Mouse (Mus musculus): Measurements from ENCODE around the gene Tex261. TPM values are rescaled to one million over a fixed set of nuclear protein-coding genes. Genes with fewer than 3 reads are reported as not detected.

Gene Tex261
- polyA plus RNA-seq, 1 experiment from 2014 or later = 60.4 TPM

- WGBS = 88% methylated on average over 3 of the region's 3 CpGs
Measured at GRCm38 (mm10) chr6:83728488-83728887, 47.1 kb downstream of the Tex261 start.

DNA sequence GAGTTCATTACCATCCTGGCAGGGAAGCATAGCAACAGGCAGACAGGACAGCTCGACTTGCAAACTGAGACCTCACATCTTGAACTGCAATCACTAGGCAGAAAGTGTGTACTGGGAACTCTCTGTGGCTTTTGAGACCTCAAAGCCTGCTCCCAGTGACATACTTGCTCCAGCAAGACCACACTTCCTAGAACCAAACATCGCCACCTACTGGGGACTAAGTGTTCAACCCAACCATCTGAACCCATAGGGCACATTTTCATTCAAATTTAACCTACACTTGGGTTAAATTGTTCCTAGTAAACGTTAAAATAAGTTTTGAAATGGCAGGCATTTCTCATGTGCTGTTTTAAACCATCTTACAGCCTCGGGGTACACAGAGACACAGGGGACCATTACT, 48.4 kb downstream of the Tex261 start:
- no peaks in the 10 kb centered on the region for H3K9me3 ChIP-seq
- H3K27ac ChIP-seq (replicated peaks) = no peak overlapping the region
- H3K36me3 ChIP-seq = no peaks in the 10 kb centered on the region
- no peaks in the 10 kb centered on the region for H3K4me1 ChIP-seq
- H3K4me3 ChIP-seq = no peak overlapping the region
- no peak for ATAC-seq (ENCODE audit: extremely low read depth, insufficient number of reproducible peaks, low FRiP score, low TSS enrichment)
- peaks cover 78% of the 10 kb centered on the region for H3K27me3 ChIP-seq (replicated peaks)
- H3K9ac ChIP-seq = no peak overlapping the region
- WGBS = 34% methylated on average over 4 of the region's 4 CpGs
- no peak overlapping the region for H3K4me2 ChIP-seq

More at GRCm38 (mm10) chr6:83728488-83728887, 47.1 kb downstream of the Tex261 start:
- no peak for ATAC-seq (ENCODE audit: extremely low read depth, insufficient number of reproducible peaks, low FRiP score, low TSS enrichment)
- Histone ChIP-seq H3K4me3 (no peak overlapping the region), H3K9ac (no peak overlapping the region), H3K27ac (replicated peaks) (no peak overlapping the region), H3K27me3 (replicated peaks) (peaks cover 75% of the 10 kb centered on the region), H3K9me3 (no peaks in the 10 kb centered on the region), H3K36me3 (no peaks in the 10 kb centered on the region), H3K4me2 (no peak overlapping the region), H3K4me1 (no peaks in the 10 kb centered on the region)

GRCm38 (mm10) chr6:83722526-83722925, 53.1 kb downstream of the Tex261 start:
- Histone ChIP-seq H3K36me3 (no peaks in the 10 kb centered on the region), H3K4me3 (no peak overlapping the region), H3K9me3 (no peaks in the 10 kb centered on the region), H3K4me2 (no peak overlapping the region), H3K27ac (replicated peaks) (no peak overlapping the region), H3K9ac (no peak overlapping the region), H3K4me1 (no peaks in the 10 kb centered on the region), H3K27me3 (replicated peaks) (peaks cover 90% of the 10 kb centered on the region)
- WGBS = 19% methylated on average over 6 of the region's 6 CpGs
- no peak for ATAC-seq (ENCODE audit: extremely low read depth, insufficient number of reproducible peaks, low FRiP score, low TSS enrichment)

Other genes starting within 250 kb of the Tex261 start
- gene Actg2, start 239.5 kb downstream of the Tex261 start, polyA plus RNA-seq (2015; fragmentation: Nextera tagmentation; extraction: Ambion mirVana) = 15.2 and 20.7 TPM in 2 replicates
- gene Stambp, start 203.1 kb downstream of the Tex261 start, polyA plus RNA-seq (2015; fragmentation: Nextera tagmentation; extraction: Ambion mirVana) = 21.4 and 24.2 TPM in 2 replicates
- gene Clec4f, start 119.6 kb downstream of the Tex261 start, polyA plus RNA-seq (2015; fragmentation: Nextera tagmentation; extraction: Ambion mirVana) = 0.23 and 0.27 TPM in 2 replicates
- gene Cd207, start 98.0 kb downstream of the Tex261 start, polyA plus RNA-seq (2015; fragmentation: Nextera tagmentation; extraction: Ambion mirVana) = 0.09 TPM in 1 of 2 replicates, not detected in the other
- not detected in 2 replicates for gene Vax2, start 64.5 kb downstream of the Tex261 start, polyA plus RNA-seq (2015; fragmentation: Nextera tagmentation; extraction: Ambion mirVana)
- gene Atp6v1b1, start 32.8 kb downstream of the Tex261 start, polyA plus RNA-seq (2015; fragmentation: Nextera tagmentation; extraction: Ambion mirVana) = not detected in 2 replicates
- not detected in 2 replicates for gene Ankrd53, start 13.2 kb downstream of the Tex261 start, polyA plus RNA-seq (2015; fragmentation: Nextera tagmentation; extraction: Ambion mirVana)
- gene Nagk, start 19.2 kb upstream of the Tex261 start, polyA plus RNA-seq (2015; fragmentation: Nextera tagmentation; extraction: Ambion mirVana) = 55.4 and 57.6 TPM in 2 replicates
- gene Paip2b, start 55.9 kb upstream of the Tex261 start, polyA plus RNA-seq (2015; fragmentation: Nextera tagmentation; extraction: Ambion mirVana) = 12.5 and 13.1 TPM in 2 replicates
- 35.2 and 36.9 TPM in 2 replicates for gene Zfp638, start 91.3 kb upstream of the Tex261 start, polyA plus RNA-seq (2015; fragmentation: Nextera tagmentation; extraction: Ambion mirVana)
- 11.2 and 13.1 TPM in 2 replicates for gene Dysf, start 232.8 kb upstream of the Tex261 start, polyA plus RNA-seq (2015; fragmentation: Nextera tagmentation; extraction: Ambion mirVana)